Mouse (Mus musculus) liver, adult 2 months (tissue): ENCODE data around the gene Tspyl4.

Experiments
- CTCF ChIP-seq: fragments of 200-500 bp; IDR thresholded peaks from 2 replicates; pipeline ENCODE4 v1.5.1; 2011; ENCODE audit warnings: low read depth, low read length, control low read depth
- POLR2A ChIP-seq: fragments of 200-500 bp; IDR thresholded peaks from 2 replicates; pipeline ENCODE4 v1.6.1; 2011; ENCODE audit warnings: low read length, control low read depth; ENCODE audit not compliant: insufficient read depth; ENCODE audit errors: extremely low read depth

DNA sequence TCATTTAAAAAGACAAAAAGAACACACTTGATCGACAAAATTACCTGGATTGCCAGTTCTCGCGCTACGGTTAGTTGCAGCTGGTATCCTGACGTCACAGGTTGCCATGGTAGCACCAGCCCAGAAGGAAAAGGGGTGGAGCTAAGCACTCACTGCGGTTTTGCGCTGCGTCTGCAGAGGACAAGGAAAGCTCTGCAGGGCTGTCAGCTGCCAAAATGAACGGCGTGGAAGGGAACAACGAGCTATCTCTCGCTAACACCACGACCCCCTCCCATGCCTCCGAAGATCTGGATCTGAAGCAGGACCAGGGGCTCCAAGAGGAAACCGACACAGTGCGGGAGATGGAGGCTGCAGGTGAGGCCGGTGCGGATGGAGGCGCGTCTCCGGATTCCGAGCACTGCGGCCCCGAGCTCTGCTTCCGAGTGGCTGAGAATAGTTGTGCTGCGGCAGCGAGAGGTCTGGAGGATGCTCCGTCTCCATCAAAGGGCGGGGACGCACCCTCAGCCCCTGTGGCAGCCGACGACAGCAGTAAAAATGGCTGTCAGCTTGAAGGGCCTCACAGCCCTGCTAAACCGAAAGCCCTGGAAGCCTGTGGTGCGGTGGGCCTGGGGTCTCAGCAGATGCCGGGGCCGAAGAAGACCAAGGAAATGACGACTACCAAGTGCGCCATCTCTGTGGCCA is at the start of gene Tspyl4:
- no peak for TF ChIP-seq CTCF
- TF ChIP-seq POLR2A: no peak
